Mouse (Mus musculus): ENCODE measurements around the gene Jag1. TPM values are rescaled to one million over a fixed set of nuclear protein-coding genes. Genes with fewer than 3 reads are reported as not detected.

Jag1 gene
- polyA plus RNA-seq, 1 experiment, result 8.2 TPM

- DNase-seq (ENCODE audit: low read depth), result no peak
Measured at GRCm38 (mm10) chr2:137099211-137099734, 17.2 kb downstream of the Jag1 start.

DNA sequence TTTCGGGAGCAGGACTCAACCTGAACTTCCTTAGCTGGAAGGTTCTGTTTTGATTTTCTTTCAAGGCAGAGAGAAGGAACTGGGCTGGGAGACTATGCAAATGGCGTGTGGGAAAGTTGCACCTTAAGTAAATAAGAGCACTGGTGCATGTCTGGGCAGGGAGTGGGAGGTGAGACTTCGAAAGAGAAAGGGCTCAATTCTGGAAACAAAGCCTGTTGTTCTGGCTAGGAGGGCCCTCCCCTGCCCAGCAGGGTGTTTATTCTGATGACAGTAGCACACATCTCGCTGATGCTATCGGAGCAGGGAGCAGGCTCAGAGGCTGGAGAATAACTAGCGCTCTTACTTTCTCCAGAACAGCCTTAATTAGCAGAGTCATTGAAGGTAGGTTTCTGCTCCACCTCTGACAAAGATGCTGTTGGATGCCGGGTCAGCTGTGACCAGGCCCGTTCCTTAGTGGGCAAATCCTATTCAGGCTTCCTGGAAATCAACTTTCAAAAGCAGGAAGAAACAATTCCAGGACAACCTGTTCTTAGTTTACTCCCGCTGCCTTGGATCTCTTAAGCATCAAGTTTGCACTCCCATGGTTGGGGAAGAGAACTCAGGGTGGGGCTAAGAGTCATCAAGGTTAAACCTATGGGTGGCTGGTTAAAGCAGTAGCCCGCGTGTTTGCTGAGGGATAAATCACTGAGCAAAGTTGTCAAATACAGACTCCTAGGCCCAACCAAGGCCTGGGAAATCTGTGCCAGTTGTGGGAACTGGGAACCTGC, 18.0 kb downstream of the Jag1 start:
- DNase-seq (ENCODE audit: low read depth), result no peak

DNA sequence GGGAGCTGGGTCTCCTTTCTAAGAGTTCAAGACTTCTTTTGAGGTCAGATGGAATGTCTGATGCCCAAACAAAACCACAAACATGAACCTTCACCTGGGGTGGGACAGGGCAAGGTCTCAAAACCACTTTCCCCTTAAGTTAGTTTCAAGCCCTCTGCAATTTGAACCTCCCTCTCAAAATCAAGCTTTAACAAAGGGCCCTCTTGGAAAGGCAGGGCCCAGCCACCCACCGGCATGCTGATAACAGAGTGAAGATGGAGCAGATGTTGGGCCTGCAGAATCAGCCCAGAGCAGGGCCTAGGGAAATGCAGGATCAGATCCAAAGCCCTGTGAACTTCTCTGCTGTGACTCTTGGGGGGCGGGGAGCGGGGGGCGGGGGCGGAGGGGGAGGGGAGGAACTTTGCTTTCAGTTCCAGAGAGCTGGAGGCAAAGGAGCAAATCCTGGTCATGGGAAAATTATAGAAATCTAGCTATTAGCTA, 19.4 kb downstream of the Jag1 start:
- no peak for DNase-seq (ENCODE audit: low read depth)

DNA sequence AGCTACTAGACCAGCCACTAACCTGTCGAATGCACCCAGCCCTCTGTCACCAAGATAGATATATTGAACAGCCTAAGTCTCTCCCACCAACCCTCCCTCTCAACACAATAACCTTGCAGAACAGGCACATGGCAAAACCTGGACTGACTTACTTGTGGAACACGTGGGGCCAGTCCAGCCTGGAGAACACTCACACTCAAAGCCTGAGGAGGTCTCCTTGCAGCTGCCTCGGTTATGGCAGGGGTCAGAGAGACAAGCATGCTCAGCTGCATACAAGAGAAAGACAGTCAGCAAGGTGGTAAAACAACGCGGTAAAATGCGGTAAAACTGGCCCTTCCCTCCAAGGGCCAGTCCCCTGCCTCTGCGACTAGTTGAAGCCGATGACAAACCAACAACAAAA, 22.1 kb downstream of the Jag1 start:
- no peak for DNase-seq (ENCODE audit: low read depth)

DNA sequence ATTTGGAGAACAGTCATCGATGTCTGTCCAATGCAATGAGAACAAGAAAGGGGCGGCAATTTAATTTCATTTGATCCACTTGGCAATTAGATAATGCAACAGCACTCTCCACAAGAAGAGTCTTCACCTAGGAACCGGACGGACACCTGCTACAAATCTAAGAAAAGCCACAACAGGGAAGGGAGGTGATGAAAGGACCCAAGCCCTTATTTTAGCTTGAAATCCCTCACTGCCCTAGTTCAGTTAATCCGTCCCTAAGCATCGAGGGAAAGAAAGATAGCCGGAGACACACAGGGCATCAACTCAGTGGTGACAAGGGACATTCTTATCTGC, 23.2 kb downstream of the Jag1 start:
- no peak for DNase-seq (ENCODE audit: low read depth)

- no peak for DNase-seq (ENCODE audit: low read depth)
Measured at GRCm38 (mm10) chr2:137092523-137093297, 23.7 kb downstream of the Jag1 start.

DNA sequence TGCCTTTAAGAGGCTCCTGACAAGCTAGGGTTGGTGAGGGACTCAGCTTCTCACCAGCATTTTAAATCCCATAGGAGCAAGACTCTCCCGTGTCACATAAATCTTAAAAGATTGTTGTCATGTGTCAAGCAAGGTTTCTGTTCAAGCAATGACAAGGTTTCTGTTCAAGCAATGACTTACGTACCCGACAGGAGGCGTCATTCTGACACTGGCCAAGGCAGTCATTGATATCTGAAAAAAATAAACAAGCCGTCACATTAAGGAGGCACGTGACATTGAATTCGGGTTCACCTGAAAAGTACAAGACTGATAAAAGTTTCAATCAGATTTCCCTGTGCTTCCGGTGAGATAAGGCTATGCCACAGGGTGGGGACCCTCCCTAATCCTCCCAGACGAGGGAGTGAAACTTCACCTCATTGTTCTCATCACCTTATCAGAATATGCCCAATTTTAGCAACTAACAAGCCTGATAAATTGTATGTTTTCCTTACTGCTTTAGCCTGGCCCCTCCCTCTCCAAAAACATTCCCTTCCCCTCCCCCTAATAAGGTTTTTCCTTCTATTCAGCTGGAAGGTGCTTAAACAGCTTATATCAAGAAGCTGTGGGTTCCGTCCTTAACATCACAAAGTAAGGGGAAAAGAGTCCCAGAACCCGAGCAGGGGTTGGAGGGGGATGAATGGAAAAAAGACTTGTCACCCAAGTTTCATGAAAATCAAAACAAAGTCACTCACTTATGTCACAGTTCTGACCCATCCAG, 24.5 kb downstream of the Jag1 start:
- DNase-seq (ENCODE audit: low read depth), result no peak

DNA sequence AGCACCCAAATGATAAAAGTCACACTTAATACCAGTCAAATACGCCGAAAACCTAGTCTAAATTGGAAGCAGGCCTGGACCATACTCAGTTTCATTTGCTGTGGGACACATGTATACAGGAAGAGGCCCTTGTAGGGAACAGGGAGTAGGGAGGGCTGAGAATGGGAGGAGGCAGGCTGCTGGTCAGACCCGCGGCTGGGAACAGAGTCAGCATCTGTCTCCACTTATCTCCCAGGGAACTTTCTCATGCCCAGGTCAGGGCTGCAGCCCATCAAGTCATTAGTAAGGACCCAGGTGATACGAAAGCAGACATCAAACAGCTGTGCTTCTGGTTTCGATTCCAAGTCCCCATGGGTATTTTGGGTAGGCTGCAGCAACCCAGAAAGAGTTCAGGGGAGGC, 28.7 kb downstream of the Jag1 start:
- no peak for DNase-seq (ENCODE audit: low read depth)

DNA sequence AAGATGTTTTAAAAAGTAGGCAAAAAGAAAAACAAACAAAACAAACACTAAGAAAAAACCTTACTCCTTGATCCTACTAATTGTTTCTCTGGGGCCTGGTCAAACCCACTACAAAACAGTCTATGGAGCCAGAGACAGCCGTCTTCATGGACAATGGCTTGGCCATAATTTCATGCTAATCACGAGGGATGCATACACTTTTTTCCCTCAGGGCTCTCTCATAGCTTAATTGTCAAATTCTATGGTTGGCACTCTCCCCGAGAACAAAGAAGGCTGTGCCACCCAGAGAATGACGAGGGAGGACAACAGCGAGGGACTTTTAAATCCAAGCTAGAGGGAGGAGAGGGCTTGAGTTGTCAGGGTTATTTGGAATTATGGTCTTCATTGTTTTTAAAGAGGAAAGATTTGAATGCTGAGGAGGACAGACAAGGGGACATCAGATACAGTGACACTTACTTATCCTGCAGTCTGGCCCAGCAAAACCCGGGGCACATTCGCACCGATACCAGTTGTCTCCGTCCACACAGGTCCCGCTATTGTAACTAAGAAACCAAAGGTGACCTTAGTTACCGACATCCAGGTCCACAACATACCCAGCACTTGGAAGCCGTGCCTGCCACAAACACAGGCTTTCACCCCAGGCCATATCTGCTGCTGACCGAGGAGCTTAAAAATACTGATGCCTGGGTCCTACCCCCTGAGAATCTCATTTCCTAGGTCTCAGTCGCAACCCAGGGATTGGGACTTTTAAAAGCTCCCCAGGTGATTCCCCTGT, 29.6 kb downstream of the Jag1 start:
- DNase-seq (ENCODE audit: low read depth), result no peak

DNA sequence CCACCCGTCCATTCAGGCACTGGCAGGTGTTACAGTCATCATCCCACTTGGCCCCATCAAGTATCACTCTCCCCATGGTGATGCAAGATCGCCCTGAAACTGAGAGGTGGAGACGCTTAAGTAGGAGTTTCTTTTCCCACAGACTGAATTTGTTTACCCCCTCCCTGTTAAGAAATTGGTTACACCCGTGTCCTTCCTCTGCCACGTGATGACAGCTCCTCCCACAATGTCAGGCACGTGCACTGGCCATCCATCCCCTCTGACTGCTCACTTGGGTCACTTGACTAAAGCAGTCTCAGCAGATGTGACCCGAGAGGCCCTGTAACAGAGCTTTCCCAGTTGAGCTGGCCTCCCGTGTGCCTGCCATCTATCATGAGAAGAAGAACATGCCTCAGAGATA, 31.2 kb downstream of the Jag1 start:
- no peak for DNase-seq (ENCODE audit: low read depth)

GRCm38 (mm10) chr2:137082896-137083620, 33.4 kb downstream of the Jag1 start:
- no peak for DNase-seq (ENCODE audit: low read depth)

- no peak for DNase-seq (ENCODE audit: low read depth)
Measured at GRCm38 (mm10) chr2:137081001-137081400, 35.4 kb downstream of the Jag1 start.

GRCm38 (mm10) chr2:137080468-137080867, 36.0 kb downstream of the Jag1 start:
- no peak for DNase-seq (ENCODE audit: low read depth)

- DNase-seq (ENCODE audit: low read depth), result no peak
Measured at GRCm38 (mm10) chr2:137079721-137080320, 36.6 kb downstream of the Jag1 start.

DNA sequence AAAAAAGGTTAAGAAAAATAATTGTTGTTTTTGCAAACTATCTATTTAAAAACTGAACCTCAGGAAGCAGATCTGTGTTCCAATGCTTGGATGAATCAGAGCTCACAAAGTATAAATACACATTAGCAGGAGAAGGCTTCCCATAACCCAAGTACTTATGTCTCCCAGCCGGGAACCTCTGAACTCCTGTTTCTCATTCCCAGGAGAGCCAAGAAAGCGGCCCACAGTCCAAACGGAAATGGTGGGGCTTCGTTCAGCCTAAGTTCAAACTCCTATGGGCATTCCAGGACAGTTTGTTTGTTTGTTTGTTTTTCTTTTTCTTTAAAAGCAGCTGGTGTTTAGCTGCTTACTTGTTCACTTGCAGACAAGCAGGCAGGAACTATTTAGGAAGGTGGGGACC, 37.7 kb downstream of the Jag1 start:
- no peak for DNase-seq (ENCODE audit: low read depth)

DNA sequence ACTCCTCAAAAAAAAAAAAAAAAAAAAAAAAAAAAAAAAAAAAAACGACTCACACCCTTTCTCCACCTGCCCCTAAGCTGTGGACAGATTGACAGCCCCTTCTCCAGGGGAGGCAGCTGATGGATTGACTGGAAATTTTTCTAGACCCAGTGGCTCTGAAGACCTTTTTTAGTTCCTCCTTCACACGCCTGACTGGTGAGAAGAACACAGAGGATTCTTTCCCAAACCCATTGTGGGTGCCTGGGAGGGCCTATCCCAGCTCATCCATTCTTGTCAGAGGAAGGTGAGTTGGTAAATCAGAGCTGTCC, 42.2 kb downstream of the Jag1 start:
- no peak for DNase-seq (ENCODE audit: low read depth)

DNA sequence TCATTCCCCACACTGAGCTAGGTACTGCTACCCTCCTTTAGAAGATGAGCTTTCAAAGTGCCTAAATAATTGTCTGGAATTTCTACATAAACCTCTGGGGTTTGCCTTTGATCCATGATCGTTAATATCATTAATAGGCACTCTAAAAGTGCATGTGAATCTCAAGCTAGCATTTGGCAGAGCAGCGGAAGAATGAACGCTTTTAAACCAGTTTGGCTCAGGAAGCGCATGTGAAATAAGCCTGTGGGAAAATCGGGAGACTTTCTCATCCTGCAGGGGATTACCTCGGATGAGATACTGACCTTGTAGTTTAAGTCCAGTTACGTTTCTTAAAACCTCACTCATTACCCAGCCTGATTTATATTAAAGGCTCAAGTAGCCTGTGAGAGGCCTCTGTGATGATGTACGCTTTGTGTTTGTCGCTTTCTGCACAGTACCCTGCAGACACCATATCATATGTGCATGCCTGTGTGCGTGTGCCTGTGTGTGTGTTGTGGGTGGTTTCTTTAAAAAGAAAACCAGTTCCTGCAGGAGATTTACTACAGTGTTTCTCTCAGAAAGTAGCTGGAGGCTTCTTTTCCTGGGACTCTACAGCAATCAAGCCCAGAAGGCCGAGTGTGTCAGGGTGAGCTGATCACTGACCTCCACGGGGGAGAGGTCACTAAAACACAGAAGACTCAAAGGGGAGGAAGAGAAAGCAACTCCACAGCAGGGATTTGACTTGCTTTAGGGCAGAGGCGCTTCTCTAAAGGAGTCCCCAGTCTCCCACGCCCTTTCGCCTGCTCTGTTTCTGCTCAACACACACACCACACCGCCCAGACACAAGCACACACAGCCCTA, 42.8 kb downstream of the Jag1 start:
- no peak for DNase-seq (ENCODE audit: low read depth)

- DNase-seq (ENCODE audit: low read depth), result no peak
Measured at GRCm38 (mm10) chr2:137067479-137068110, 48.8 kb downstream of the Jag1 start.

DNA sequence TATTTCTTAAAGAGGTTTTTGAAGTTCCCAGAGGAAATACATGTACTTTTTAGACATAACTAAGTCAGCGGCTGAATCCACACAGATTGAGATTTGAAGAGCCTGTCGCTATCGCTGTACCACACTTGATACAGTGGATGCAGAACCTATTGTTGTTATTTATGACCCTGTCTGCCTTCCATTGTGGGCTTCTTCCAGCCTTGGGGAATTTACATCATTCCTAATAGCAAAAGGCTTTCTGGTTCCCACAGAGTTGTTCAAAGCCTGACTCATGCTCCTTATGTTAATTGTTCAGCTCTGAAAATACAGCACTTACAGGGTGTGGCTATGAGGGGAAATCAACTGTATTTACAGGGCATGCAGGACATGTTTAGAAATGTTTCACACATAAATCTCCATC, 51.9 kb downstream of the Jag1 start:
- DNase-seq (ENCODE audit: low read depth), result no peak
